Mouse (Mus musculus): ENCODE results near the gene Ppp1r9a. TPM values are rescaled to one million over a fixed set of nuclear protein-coding genes. Genes with fewer than 3 reads are reported as not detected.

The Ppp1r9a gene
- polyA plus RNA-seq, 1 experiment: 0.62 TPM

- Histone ChIP-seq H3K27ac (ENCODE audit: insufficient read depth, low read length) (no peak overlapping the region), H3K27me3 (ENCODE audit: control insufficient read depth, insufficient read depth, low read length) (no peaks in the 10 kb centered on the region), H3K36me3 (ENCODE audit: control insufficient read depth, insufficient read depth, low read length) (no peaks in the 10 kb centered on the region), H3K4me3 (ENCODE audit: extremely low read depth, insufficient read depth, insufficient read length) (no peak overlapping the region), H3K4me1 (ENCODE audit: control insufficient read depth, insufficient read depth, insufficient read length) (no peaks in the 10 kb centered on the region)
- TF ChIP-seq CTCF (IDR thresholded peaks at IDR 0.05; ENCODE audit: extremely low read depth, insufficient read depth, insufficient read length, insufficient replicate concordance): no peak
- no peak for TF ChIP-seq POLR2A (IDR thresholded peaks at IDR 0.05; ENCODE audit: low read depth, low read length)
- 86% methylated on average over 14 of the region's 14 CpGs for WGBS
- no peak for DNase-seq (ENCODE audit: low read depth in 1 of 2, low spot score in 2 of 2)
Measured at GRCm38 (mm10) chr6:4925966-4926687, 23.4 kb downstream of the Ppp1r9a start.

- no peaks in the 10 kb centered on the region for H3K36me3 ChIP-seq (ENCODE audit: control insufficient read depth, insufficient read depth, low read length)
- no peaks in the 10 kb centered on the region for H3K27me3 ChIP-seq (ENCODE audit: control insufficient read depth, insufficient read depth, low read length)
- DNase-seq (ENCODE audit: low read depth in 1 of 2, low spot score in 2 of 2): no peak
- 86% methylated on average over 3 of the region's 3 CpGs for WGBS
- no peak for TF ChIP-seq POLR2A (IDR thresholded peaks at IDR 0.05; ENCODE audit: low read depth, low read length)
- TF ChIP-seq CTCF (IDR thresholded peaks at IDR 0.05; ENCODE audit: extremely low read depth, insufficient read depth, insufficient read length, insufficient replicate concordance): no peak
- H3K27ac ChIP-seq (ENCODE audit: insufficient read depth, low read length): no peak overlapping the region
- H3K4me1 ChIP-seq (ENCODE audit: control insufficient read depth, insufficient read depth, insufficient read length): no peaks in the 10 kb centered on the region
- no peak overlapping the region for H3K4me3 ChIP-seq (ENCODE audit: extremely low read depth, insufficient read depth, insufficient read length)
Measured at GRCm38 (mm10) chr6:4930321-4930720, 27.6 kb downstream of the Ppp1r9a start.

- DNase-seq (ENCODE audit: low read depth in 1 of 2, low spot score in 2 of 2): no peak
- Histone ChIP-seq H3K27ac (ENCODE audit: insufficient read depth, low read length) (no peak overlapping the region), H3K4me1 (ENCODE audit: control insufficient read depth, insufficient read depth, insufficient read length) (no peaks in the 10 kb centered on the region), H3K27me3 (ENCODE audit: control insufficient read depth, insufficient read depth, low read length) (no peaks in the 10 kb centered on the region), H3K36me3 (ENCODE audit: control insufficient read depth, insufficient read depth, low read length) (no peaks in the 10 kb centered on the region), H3K4me3 (ENCODE audit: extremely low read depth, insufficient read depth, insufficient read length) (no peak overlapping the region)
- 81% methylated on average over 3 of the region's 3 CpGs for WGBS
- TF ChIP-seq POLR2A (IDR thresholded peaks at IDR 0.05; ENCODE audit: low read depth, low read length) (no peak), CTCF (IDR thresholded peaks at IDR 0.05; ENCODE audit: extremely low read depth, insufficient read depth, insufficient read length, insufficient replicate concordance) (no peak)
Measured at GRCm38 (mm10) chr6:4938901-4939300, 36.2 kb downstream of the Ppp1r9a start.

GRCm38 (mm10) chr6:4940086-4940485 lies 37.4 kb downstream of the Ppp1r9a start:
- Histone ChIP-seq H3K36me3 (ENCODE audit: control insufficient read depth, insufficient read depth, low read length) (no peaks in the 10 kb centered on the region), H3K4me3 (ENCODE audit: extremely low read depth, insufficient read depth, insufficient read length) (no peak overlapping the region), H3K4me1 (ENCODE audit: control insufficient read depth, insufficient read depth, insufficient read length) (no peaks in the 10 kb centered on the region), H3K27me3 (ENCODE audit: control insufficient read depth, insufficient read depth, low read length) (no peaks in the 10 kb centered on the region), H3K27ac (ENCODE audit: insufficient read depth, low read length) (no peak overlapping the region)
- no peak for DNase-seq (ENCODE audit: low read depth in 1 of 2, low spot score in 2 of 2)
- 94% methylated on average over 6 of the region's 6 CpGs for WGBS
- TF ChIP-seq POLR2A (IDR thresholded peaks at IDR 0.05; ENCODE audit: low read depth, low read length) (no peak), CTCF (IDR thresholded peaks at IDR 0.05; ENCODE audit: extremely low read depth, insufficient read depth, insufficient read length, insufficient replicate concordance) (no peak)

- no peak for DNase-seq (ENCODE audit: low read depth in 1 of 2, low spot score in 2 of 2)
- no peaks in the 10 kb centered on the region for H3K4me1 ChIP-seq (ENCODE audit: control insufficient read depth, insufficient read depth, insufficient read length)
- H3K36me3 ChIP-seq (ENCODE audit: control insufficient read depth, insufficient read depth, low read length): no peaks in the 10 kb centered on the region
- no peaks in the 10 kb centered on the region for H3K27me3 ChIP-seq (ENCODE audit: control insufficient read depth, insufficient read depth, low read length)
- H3K4me3 ChIP-seq (ENCODE audit: extremely low read depth, insufficient read depth, insufficient read length): no peak overlapping the region
- TF ChIP-seq POLR2A (IDR thresholded peaks at IDR 0.05; ENCODE audit: low read depth, low read length): no peak
- no peak for TF ChIP-seq CTCF (IDR thresholded peaks at IDR 0.05; ENCODE audit: extremely low read depth, insufficient read depth, insufficient read length, insufficient replicate concordance)
- no peak overlapping the region for H3K27ac ChIP-seq (ENCODE audit: insufficient read depth, low read length)
- whole genome bisulfite sequencing: 88% methylated on average over 9 of the region's 9 CpGs
Measured at GRCm38 (mm10) chr6:4940639-4941038, 37.9 kb downstream of the Ppp1r9a start.

GRCm38 (mm10) chr6:4943821-4944220 lies 41.1 kb downstream of the Ppp1r9a start:
- WGBS: 85% methylated on average over 2 of the region's 2 CpGs
- no peak for DNase-seq (ENCODE audit: low read depth in 1 of 2, low spot score in 2 of 2)
- TF ChIP-seq POLR2A (IDR thresholded peaks at IDR 0.05; ENCODE audit: low read depth, low read length): no peak
- no peak for TF ChIP-seq CTCF (IDR thresholded peaks at IDR 0.05; ENCODE audit: extremely low read depth, insufficient read depth, insufficient read length, insufficient replicate concordance)
- Histone ChIP-seq H3K4me3 (ENCODE audit: extremely low read depth, insufficient read depth, insufficient read length) (no peak overlapping the region), H3K4me1 (ENCODE audit: control insufficient read depth, insufficient read depth, insufficient read length) (no peaks in the 10 kb centered on the region), H3K27me3 (ENCODE audit: control insufficient read depth, insufficient read depth, low read length) (no peaks in the 10 kb centered on the region), H3K36me3 (ENCODE audit: control insufficient read depth, insufficient read depth, low read length) (no peaks in the 10 kb centered on the region), H3K27ac (ENCODE audit: insufficient read depth, low read length) (no peak overlapping the region)

- Histone ChIP-seq H3K36me3 (ENCODE audit: control insufficient read depth, insufficient read depth, low read length) (no peaks in the 10 kb centered on the region), H3K27me3 (ENCODE audit: control insufficient read depth, insufficient read depth, low read length) (no peaks in the 10 kb centered on the region), H3K4me3 (ENCODE audit: extremely low read depth, insufficient read depth, insufficient read length) (no peak overlapping the region), H3K27ac (ENCODE audit: insufficient read depth, low read length) (no peak overlapping the region), H3K4me1 (ENCODE audit: control insufficient read depth, insufficient read depth, insufficient read length) (no peaks in the 10 kb centered on the region)
- TF ChIP-seq POLR2A (IDR thresholded peaks at IDR 0.05; ENCODE audit: low read depth, low read length): no peak
- no peak for TF ChIP-seq CTCF (IDR thresholded peaks at IDR 0.05; ENCODE audit: extremely low read depth, insufficient read depth, insufficient read length, insufficient replicate concordance)
- 88% methylated on average over 4 of the region's 4 CpGs for WGBS
- DNase-seq (ENCODE audit: low read depth in 1 of 2, low spot score in 2 of 2): no peak
Measured at GRCm38 (mm10) chr6:4948056-4948455, 45.3 kb downstream of the Ppp1r9a start.
